Mouse (Mus musculus) monocyte, adult 5-6 weeks (primary cell): Measurements from ENCODE around the gene Olfr212. TPM values are rescaled to one million over a fixed set of nuclear protein-coding genes. Genes with fewer than 3 reads are reported as not detected.

ENCODE experiments used
- total RNA-seq: library from RNA; stranded (forward); fragments of 200-1000, 200-491, 200-594 nt; gene quantifications from 3 replicates; pipeline ENCODE4 v1.2.3, GENCODE M21; 2017

The Olfr212 gene
- total RNA-seq, 1 experiment from 2014 or later, result not detected

Other genes with a start within 250 kb of the Olfr212 start
- 4.7 to 7.8 TPM (median 6.4 TPM) in 3 replicates for gene Zfand4, start 242.3 kb upstream of the Olfr212 start, total RNA-seq
- gene March8, start 168.5 kb upstream of the Olfr212 start, total RNA-seq, result 13.5 to 21.6 TPM (median 13.8 TPM) in 3 replicates
- gene Alox5, start 45.3 kb upstream of the Olfr212 start, total RNA-seq, result 43.3 to 92.8 TPM (median 76.9 TPM) in 3 replicates
- gene Olfr211, start 17.4 kb upstream of the Olfr212 start, total RNA-seq, result not detected in 3 replicates
- gene Olfr213, start 31.9 kb downstream of the Olfr212 start, total RNA-seq, result not detected in 3 replicates
- gene Gm5580, start 44.6 kb downstream of the Olfr212 start, total RNA-seq, result not detected in 3 replicates
- gene Olfr214, start 47.7 kb downstream of the Olfr212 start, total RNA-seq, result not detected in 3 replicates
- not detected in 3 replicates for gene Olfr215, start 77.7 kb downstream of the Olfr212 start, total RNA-seq
- gene Zfp422, start 122.5 kb downstream of the Olfr212 start, total RNA-seq, result 10.3 to 14.1 TPM (median 11.5 TPM) in 3 replicates
- gene Depp1, start 144.1 kb downstream of the Olfr212 start, total RNA-seq, result 0.38 TPM in 1 of 3 replicates, not detected in the others
- 124 to 138 TPM (median 133 TPM) in 3 replicates for gene Rassf4, start 167.4 kb downstream of the Olfr212 start, total RNA-seq
- gene Tmem72, start 210.4 kb downstream of the Olfr212 start, total RNA-seq, result 0.29 to 0.68 TPM (median 0.32 TPM) in 3 replicates